Mouse (Mus musculus): ENCODE data around the gene Cpb2. TPM values are rescaled to one million over a fixed set of nuclear protein-coding genes. Genes with fewer than 3 reads are reported as not detected.

The Cpb2 gene
- total RNA-seq, 2 experiments from 2014 or later: not detected

DNA sequence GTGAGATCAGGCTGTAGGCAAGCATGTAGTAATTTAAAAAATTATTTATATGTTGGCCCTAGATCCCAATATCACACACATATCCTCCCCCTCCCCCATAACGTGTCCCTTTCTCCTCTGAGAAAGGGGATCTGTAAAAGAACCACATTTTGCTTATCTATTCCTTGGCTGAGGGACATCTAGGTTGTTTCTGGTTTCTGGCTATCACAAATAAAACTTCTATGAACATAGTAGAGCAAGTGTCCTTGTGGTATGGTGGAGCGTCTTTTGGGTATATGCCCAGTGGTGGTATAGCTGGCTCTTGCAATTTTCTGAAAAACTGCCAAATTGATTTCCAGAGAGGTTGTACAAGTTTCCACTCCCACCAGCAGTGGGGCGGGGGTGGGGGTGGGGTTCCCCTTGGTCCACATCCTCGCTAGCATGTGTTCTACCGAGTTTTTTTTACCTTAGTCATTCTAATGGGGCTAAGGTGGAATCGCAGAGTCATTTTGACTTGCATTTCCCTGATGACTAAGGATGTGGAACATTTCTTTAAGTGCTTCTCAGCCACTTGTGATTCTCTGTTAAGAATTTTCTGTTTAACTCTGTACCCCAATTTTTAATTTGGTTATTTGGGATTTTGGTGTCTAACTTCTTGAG lies 3.9 kb upstream of the Cpb2 start:
- intact Hi-C loops (cut with DNase I): no loop called here
- no peak for DNase-seq (ENCODE audit: low spot score in 2 of 2)

DNA sequence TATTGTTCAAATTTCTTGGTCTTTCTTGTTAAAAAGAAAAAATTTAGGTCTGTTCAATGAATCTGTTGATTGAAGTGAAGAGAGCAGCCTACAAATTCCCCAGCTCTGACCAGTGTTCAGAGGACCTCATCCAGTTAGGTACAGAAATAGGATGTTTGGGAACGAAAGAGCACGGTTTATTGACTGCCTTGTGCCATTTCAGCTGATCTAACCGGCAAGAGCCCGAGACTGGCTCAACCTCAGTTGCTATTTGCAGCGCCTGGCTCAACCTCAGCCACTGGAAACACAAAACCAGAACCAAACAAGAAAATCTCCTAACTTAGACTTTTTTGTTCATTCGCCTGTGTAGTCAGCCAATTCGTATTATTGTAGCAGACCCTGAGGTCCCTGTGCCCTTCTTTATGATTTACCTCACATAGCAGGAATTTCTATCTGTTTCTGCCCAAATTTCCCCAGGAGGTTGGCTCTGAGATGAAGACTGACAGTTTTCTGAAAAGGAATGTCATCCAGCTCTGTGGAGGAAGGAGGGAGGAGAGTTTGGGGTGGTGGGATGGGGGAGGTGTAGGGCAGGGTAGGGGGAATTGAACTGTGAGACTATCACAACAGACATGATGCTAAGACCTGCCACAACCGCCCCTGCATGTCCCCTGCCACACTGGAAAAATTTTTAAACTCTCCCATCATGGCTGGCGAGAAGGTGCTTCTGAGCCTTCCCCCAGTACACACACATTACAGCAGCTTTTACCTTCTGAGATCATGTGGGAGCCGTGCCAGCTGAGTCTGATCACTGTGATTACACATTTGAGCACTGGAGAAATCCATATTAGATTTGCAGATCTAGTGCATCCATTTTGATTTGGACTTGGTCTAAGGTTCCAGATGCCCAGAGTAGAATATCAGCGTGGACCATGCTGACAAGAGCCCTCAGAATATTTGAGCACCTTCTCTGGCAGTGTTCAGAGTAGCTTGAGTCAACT lies 4.2 kb downstream of the Cpb2 start:
- intact Hi-C loops (cut with DNase I): no loop called here
- DNase-seq (ENCODE audit: low spot score in 2 of 2): no peak

DNA sequence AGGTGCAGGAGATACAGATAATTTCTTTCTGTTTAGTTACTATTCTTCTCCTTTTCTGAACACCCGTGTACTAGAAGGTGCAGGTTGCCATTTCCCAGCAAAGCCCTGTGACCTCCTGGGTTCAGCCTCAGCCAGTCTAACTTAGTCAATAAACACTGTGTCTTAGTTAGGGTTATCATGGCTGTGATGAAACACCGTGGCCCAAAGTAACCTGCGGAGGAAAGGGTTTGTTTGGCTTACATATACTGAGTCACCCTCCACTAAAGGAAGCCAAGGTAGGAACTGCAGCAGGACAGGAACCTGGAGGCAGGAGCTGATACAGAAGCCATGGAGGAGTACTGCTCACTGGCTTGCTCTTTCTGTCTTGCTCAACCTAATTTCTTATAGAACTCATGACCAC lies 8.3 kb downstream of the Cpb2 start:
- intact Hi-C loops (cut with DNase I): no loop called here
- no peak for DNase-seq (ENCODE audit: low spot score in 2 of 2)

DNA sequence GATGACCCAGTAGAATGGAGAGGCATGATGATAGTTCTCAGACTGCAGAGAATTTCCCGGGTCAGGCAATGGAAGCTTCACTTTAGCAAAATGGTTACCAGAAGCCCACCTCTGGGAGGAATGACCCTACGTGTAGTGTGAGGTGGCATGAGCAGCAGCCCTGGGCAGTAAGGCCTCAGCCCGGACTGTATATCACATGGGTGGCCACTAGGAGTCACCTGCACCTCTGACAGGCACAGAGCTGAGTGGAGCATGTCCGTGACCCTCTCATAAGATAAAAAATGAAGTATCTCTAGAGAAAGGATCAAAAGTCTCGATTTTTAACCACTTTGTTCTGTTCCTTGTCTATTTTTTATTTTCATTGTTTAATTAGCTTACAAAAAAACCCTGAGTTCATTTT lies 14.4 kb downstream of the Cpb2 start:
- no peak for DNase-seq (ENCODE audit: low spot score in 2 of 2)
- intact Hi-C loops (cut with DNase I): no loop called here

DNA sequence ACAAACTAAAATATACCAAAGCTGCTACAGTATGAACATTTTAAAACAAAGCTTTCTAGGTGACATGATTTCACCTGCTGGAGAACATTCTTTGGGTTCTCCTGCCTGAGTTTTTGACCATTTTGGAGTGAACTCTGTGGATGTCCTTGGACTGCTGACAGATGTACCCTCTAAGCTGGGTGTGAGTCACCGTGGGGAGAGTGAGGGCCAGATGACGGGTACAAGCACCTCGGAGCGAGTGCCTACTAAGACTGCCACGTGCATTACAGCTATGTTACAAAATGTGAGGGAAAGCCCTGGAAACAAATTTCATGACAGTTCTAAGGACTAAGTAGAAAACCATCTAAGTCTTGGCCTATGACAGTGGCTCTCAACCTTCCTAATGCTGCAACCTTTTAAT lies 27.4 kb downstream of the Cpb2 start:
- DNase-seq (ENCODE audit: low spot score in 2 of 2): no peak
- intact Hi-C loops (cut with DNase I): no loop called here

DNA sequence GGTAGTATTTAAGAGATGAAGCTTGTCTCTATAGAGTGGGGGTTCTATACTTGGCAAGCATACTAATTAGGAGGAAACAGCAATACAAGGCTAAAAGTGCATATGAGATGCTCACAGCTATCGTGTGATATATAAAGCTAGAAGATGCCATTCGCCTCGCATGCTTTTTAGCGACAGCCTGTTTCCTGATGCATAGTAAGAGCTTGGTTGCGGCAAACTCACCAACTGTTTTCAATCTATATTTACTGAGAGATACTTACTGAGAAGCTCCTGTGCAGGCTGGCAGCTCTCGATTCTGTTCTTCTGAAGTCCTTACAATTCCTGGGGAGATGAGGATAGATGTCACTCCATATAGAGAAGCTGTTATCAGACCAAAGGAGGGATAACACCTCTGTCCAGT lies 37.6 kb downstream of the Cpb2 start:
- DNase-seq (ENCODE audit: low spot score in 2 of 2): peak; percentile 8 to 39
- intact Hi-C loops (cut with DNase I): no loop called here

DNA sequence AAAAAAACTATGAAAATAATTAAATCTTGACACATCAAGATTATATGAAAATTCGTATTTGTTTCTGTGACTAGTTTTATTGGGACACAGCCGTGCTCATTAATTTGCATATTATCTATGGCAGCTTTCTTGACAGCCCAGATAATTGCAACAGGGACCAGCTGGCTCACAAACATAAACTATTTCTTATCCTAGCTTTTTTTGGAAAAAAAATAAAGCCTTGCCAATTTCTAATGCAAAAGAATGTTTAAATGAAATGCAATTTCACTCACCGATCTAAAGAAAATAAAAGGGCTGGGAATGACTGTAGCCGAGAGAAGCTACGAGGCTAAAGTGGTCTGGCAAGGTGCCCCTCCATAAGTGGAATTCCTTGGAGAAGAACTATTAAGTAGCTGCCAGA lies 38.3 kb downstream of the Cpb2 start:
- intact Hi-C loops (cut with DNase I): no loop called here
- DNase-seq (ENCODE audit: low spot score in 2 of 2): no peak

DNA sequence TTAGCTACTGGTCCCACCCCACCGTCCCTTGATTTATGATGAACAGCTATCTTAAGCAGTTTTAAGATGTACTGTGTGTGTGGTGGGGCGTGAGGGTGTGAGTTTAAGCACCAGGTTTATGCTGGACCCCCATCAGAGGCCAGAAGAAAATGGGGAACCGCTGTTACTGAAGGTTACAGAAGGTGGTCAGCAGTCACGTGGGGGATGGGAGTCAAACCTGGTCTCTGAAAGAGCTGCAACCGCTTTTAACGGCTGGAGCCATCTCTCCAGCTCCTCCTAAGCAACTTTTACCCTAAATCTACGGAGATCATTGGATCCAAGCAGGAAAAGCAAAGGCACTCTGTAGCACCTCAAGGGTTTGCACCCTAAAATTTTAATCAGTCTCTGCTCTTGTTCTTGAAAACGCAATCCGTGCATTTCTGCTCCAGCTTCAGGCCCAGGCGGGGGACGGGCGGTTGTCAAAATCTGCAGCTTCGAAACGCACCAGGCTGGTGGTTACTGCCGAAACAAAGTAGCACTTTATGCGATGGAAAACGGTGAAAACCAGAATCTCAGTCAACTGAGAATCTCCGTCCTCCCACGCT lies 41.6 kb downstream of the Cpb2 start:
- no peak for DNase-seq (ENCODE audit: low spot score in 2 of 2)
- intact Hi-C loops (cut with DNase I): no loop called here

DNA sequence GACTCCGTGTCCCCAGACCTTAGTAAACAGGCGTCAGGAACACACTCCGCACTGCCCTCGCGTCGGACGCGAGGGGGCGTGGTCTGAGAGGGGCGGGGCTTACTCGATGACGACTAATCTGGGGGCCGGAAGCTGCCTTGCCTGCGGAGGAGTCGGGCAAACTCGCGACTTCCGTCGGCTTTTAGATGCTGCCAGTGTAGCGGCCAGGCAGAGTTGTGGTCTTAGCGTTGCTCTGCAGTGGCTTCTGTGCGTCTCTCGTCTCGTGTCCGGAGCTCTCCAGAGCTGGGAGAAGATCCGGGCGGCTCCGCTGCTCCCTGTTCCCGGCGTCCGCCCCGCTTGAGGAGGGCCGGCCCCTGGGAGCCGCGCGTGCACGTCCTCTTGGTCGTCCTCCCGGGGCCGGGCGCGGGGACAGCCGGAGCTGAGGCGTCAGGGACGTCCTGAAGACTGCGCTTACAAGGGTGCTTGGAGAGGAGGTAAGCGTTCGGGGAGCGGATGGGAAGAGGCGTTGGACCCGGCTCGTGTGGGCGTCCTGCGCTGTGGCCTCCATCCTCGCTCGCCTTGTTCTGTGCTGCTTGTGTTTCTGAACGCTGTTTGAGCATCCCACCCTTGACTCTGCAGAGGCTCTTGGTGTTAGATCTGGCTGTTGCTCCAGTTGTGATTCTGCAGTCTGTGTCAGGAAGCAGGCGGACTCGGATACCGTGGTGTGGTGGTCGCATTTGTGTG lies 42.3 kb downstream of the Cpb2 start, which contains the start of gene Zc3h13:
Gene Zc3h13, plus strand, starts transcription at position 181 of the 723 bp plus-strand sequence.
- peak; percentile 92 to 96 for DNase-seq (ENCODE audit: low spot score in 2 of 2)
- intact Hi-C loops (cut with DNase I): no loop called here

DNA sequence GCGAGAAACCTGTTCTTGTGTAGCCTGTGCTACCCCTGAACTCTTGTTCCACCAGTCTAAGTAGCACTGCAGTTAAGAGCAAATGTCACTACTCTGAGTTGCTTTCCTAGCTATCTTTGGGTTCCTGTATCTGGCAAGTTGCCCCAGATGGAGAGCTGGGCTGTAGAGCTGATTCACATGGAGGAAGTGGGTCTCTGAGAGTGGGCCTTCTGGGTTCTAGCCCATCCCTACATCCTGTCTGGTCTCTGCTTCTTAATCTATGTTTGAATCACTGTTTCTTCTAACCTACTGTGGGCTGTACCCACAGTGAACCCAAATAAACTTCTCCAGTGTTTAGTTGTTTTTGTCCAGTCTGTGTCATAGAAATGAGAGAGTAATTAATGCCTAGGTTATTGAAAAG lies 59.0 kb downstream of the Cpb2 start:
- intact Hi-C loops (cut with DNase I): no loop called here
- peak in 1 of 2 experiments; percentile 13 for DNase-seq (ENCODE audit: low spot score in 2 of 2)

DNA sequence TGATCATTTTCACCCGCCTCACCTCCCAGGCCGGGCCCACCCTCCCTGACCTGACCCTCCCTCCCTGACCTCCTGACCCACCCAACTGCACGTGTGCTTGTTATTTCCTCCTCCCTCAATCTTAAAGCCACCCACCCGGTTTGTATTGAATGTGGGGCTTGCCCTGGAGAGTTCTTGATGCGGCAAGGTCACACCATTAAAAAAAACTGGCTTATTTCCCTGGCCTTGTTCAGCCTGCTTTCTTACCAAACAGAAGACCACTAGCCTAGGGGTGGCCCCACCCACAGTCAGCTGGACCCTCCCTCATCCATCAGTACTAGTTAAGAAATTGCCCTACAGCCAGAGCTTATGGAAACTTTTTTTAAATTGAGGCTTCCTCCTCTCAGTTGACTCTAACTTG lies 61.7 kb downstream of the Cpb2 start:
- DNase-seq (ENCODE audit: low spot score in 2 of 2): no peak

DNA sequence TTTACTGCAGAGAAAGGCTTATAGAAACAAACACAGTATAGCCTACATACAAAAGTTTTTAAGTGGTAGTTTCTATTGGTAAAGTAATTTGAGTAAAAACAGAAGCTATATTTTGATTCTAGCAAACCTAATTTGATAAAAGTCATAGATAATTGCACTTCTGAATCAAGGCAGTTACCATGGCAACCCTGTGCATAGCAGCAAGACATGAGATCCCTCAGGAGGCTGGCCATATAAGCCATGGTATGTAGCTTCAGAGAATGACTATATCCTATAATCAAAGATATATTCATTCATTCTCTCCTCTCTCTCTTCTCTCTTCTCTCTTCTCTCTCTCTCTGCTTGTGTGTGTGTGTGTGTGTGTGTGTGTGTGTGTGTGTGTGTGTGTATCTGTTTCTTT lies 65.8 kb downstream of the Cpb2 start:
- intact Hi-C loops (cut with DNase I): no loop called here
- DNase-seq (ENCODE audit: low spot score in 2 of 2): peak in 1 of 2 experiments; percentile 14

More for the DNA sequence above, 61.7 kb downstream of the Cpb2 start:
- intact Hi-C loops (cut with DNase I): no loop called here

DNA sequence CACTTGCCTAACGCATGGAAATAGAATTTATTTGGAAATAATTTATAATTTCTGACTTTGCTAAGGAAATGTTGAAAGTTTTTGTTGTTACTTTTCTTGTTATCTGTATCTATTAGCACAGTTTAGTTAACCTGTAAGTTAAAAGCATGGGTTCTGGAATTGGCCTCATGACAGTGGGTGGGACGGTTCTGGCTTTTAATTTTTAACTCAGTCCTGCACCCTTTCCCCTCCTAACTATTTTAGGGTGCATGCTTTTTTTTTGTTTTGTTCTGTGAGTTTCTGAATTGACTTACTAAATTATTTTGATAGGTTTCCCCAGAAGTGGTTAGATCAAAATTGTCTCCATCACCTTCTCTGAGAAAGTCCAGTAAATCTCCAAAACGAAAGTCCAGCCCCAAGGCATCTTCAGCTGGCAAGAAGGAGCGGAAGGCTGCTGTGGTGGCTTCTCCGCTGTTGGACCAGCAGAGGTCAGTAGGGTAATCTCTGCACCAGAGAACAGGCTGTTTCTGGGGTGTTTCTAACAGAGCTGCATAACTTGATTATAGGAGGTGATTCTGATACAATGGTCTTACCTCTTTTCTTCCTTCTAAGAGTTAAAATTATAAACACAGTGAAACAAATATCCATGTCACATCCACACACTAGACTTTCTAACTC lies 67.4 kb downstream of the Cpb2 start:
- DNase-seq (ENCODE audit: low spot score in 2 of 2): no peak
- intact Hi-C loops (cut with DNase I): no loop called here

DNA sequence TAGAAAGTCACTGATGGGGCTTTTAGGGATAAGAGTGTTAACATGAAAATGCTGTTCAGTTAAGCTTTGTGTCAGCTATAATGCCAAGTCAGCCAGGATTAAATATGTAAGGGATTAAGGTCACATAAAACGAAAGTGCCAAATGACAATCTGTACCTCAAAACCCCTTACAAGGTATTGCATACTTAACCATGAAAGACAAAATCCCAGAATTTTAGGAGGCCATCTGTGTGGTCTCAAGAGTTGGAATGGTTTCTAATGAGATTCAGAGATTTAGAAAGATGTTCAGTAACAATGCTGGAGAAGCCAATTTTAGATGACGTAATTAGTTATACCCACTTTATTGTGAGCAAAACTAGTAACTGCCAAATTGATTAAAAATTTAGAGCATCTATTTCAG lies 72.4 kb downstream of the Cpb2 start:
- intact Hi-C loops (cut with DNase I): no loop called here
- no peak for DNase-seq (ENCODE audit: low spot score in 2 of 2)

DNA sequence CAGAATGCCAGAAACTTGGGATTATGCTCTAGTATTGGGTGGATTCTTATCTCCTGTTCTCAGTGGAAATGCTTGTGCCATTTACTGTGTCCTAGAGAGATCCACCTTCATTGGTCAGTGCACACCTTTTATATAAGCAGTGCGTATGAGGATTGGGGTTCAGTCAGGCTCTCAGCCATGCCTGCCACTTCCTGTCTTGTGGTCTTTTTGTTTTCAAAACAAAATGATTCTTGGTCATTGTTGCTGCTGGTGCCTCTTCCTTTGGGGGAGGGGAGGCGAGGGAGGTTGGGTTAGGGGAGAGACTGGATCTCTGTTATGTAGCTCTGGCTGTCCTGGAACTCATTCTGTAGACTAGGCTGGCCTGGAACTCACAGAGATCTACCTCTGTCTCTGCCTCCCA lies 76.6 kb downstream of the Cpb2 start:
- no peak for DNase-seq (ENCODE audit: low spot score in 2 of 2)
- intact Hi-C loops (cut with DNase I): no loop called here

DNA sequence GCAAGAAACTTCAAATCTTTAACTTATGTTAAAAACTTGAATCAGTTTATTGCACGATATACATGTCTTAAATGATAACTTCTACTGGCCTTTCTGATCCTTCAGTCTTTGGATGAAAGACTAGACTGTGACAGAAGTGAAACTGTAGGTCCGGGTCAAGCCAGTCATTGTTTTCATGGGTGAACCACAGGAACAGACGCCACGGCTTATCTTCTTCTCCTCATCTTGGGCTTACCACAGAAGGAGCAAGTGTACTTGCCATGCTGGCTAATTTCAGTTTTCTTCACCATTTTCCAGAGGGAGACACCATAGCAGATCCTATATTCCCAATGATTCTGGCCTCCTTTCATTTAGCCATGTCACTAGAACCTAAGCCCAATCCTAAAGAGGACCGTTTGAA lies 78.2 kb downstream of the Cpb2 start:
- no peak for DNase-seq (ENCODE audit: low spot score in 2 of 2)
- intact Hi-C loops (cut with DNase I): no loop called here

DNA sequence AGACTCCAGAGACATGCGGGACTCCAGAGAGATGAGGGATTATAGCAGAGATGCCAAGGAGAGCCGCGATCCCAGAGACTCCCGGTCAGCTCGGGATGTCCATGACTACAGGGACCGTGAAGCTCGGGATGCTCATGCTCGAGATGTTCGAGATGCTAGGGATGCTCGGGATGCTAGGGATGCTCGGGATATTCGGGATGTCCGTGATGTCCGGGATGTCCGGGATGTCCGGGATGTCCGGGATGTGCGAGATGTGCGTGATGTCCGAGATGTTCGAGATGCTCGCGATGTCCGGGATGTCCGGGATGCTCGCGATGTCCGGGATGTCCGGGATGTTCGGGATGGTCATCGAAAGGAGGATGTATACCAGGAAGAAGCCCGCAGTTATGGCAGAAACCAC lies 81.3 kb downstream of the Cpb2 start:
- intact Hi-C loops (cut with DNase I): no loop called here
- no peak for DNase-seq (ENCODE audit: low spot score in 2 of 2)

DNA sequence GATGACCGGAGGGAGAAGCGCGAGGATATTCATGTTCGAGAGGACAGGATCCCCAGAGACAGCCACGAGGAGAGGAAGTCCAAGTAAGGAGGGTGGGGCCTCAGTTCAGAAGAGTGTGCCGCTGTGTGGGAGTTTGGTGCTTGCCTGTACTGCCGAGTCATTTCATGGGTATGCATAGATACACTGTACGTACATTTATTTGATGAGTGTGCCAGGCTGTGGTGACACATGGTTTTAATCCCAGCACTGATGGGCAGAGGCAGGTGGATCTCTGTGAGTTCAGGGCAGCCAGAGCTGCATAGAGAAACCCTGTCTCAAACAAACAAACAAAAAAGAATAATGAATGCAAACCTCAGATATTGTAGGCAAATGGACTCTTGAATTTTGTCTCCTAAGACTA lies 86.0 kb downstream of the Cpb2 start:
- no peak for DNase-seq (ENCODE audit: low spot score in 2 of 2)
- intact Hi-C loops (cut with DNase I): no loop called here

DNA sequence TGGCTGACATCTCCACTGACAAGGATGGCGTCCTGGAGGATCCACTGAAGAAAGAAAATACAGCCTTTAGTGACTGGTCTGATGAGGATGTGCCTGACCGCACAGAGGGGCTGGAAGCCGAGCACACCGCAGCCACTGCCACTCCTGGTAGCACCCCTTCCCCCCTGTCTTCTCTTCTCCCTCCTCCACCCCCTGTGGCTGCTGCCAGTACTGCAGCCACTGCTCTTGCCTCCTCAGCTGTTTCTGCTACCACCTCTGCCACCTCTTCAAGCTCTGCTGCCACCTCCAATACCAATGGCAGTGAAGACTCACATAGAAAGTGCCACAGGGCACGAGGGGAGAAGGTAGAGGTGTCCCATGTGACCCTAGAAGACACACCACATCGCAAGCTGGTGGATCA lies 88.5 kb downstream of the Cpb2 start:
- DNase-seq (ENCODE audit: low spot score in 2 of 2): no peak
- intact Hi-C loops (cut with DNase I): no loop called here
